In genomic region chr17:55932635-55933034, GRCm38 (mm10) we compare ENCODE assay signal across 8 mouse cellular contexts. TPM values are rescaled to one million over a fixed set of nuclear protein-coding genes. Genes with fewer than 3 reads are reported as not detected.
DNase-seq lines count a peak whose midpoint lies in the region; ATAC-seq and TF ChIP-seq lines count a peak whose summit lies in the region.

No protein-coding gene starts in this region.

- no peak for ATAC-seq in forebrain, embryonic 16.5 days
- peak; percentile 64 for ATAC-seq in liver, embryonic 15.5 days (ENCODE audit: insufficient read depth)

- DNase-seq in heart, embryonic 10.5 days (ENCODE audit: low spot score), result no peak
- DNase-seq in heart, postnatal 36 days, result no peak
- DNase-seq in ES-E14 (ENCODE audit: low read depth, low spot score) (no peak), adipocyte (ENCODE audit: low spot score) (no peak)
- DNase-seq in frontal cortex, postnatal 14 days (ENCODE audit: low spot score in 2 of 2), result no peak
- DNase-seq in urinary bladder, postnatal 14 days (ENCODE audit: low spot score), result no peak

- peak overlapping the region; percentile 92 for H3K27ac ChIP-seq in heart, embryonic 10.5 days
- no peak overlapping the region for H3K27ac ChIP-seq in ES-E14 (ENCODE audit: insufficient read depth, low read depth, low read length, poor library complexity, severe bottlenecking)
- H3K27ac ChIP-seq in forebrain, embryonic 16.5 days (ENCODE audit: low read length), result no peak overlapping the region
- peak overlapping the region; percentile 88 for H3K27ac ChIP-seq in liver, embryonic 15.5 days (replicated peaks)

- peak overlapping the region; percentile 52 for H3K4me2 ChIP-seq in forebrain, embryonic 16.5 days (ENCODE audit: low read length)
- peak overlapping the region; percentile 87 for H3K4me2 ChIP-seq in liver, embryonic 15.5 days

- intact Hi-C loops in heart, postnatal 36 days (cut with DNase I), result no loop called here

- peak overlapping the region; percentile 70 for H3K4me3 ChIP-seq in heart, embryonic 10.5 days
- peak overlapping the region; percentile 68 to 82 for H3K4me3 ChIP-seq in ES-E14 (ENCODE audit: insufficient read depth in 1 of 2, low read depth in 1 of 2, low read length in 2 of 2, poor library complexity in 1 of 2, severe bottlenecking in 1 of 2)
- H3K4me3 ChIP-seq in forebrain, embryonic 16.5 days (replicated peaks; ENCODE audit: low read length), result no peak overlapping the region; the same call in 1 of the 2 replicates
- peak overlapping the region; percentile 72 for H3K4me3 ChIP-seq in liver, embryonic 15.5 days (replicated peaks)

- H3K9me3 ChIP-seq in heart, embryonic 10.5 days, result peaks cover 6% of the 10 kb centered on the region; the same call in 1 of the 2 replicates
- peaks cover 3% of the 10 kb centered on the region; the same call in 1 of the 2 replicates for H3K9me3 ChIP-seq in ES-E14 (ENCODE audit: control insufficient read depth, insufficient read depth, low read depth, low read length)
- peaks cover 4% of the 10 kb centered on the region for H3K9me3 ChIP-seq in forebrain, embryonic 16.5 days (ENCODE audit: control insufficient read depth, low read length)
- H3K9me3 ChIP-seq in liver, embryonic 15.5 days (replicated peaks), result 0 out of 2 replicates have a peak, but pooled peaks cover 4% of the 10 kb centered on the region

- no peaks in the 10 kb centered on the region for H3K27me3 ChIP-seq in heart, embryonic 10.5 days (ENCODE audit: insufficient read depth, poor library complexity, severe bottlenecking)
- H3K27me3 ChIP-seq in forebrain, embryonic 16.5 days (replicated peaks; ENCODE audit: control insufficient read depth, insufficient read depth, low read length), result no peaks in the 10 kb centered on the region
- H3K27me3 ChIP-seq in liver, embryonic 15.5 days, result no peaks in the 10 kb centered on the region

- H3K36me3 ChIP-seq in heart, embryonic 10.5 days, result 0 out of 2 replicates have a peak, but pooled peaks cover 5% of the 10 kb centered on the region
- no peaks in the 10 kb centered on the region for H3K36me3 ChIP-seq in ES-E14 (ENCODE audit: control insufficient read depth, insufficient read depth, low read length, poor library complexity, severe bottlenecking)
- no peaks in the 10 kb centered on the region for H3K36me3 ChIP-seq in forebrain, embryonic 16.5 days (ENCODE audit: control insufficient read depth, insufficient read depth)
- peaks cover 12% of the 10 kb centered on the region for H3K36me3 ChIP-seq in liver, embryonic 15.5 days (replicated peaks)

- no peak overlapping the region for H3K9ac ChIP-seq in ES-E14 (ENCODE audit: insufficient read depth, low read depth, low read length, poor library complexity, severe bottlenecking)
- H3K9ac ChIP-seq in forebrain, embryonic 16.5 days (replicated peaks; ENCODE audit: low read depth, low read length), result no peak overlapping the region
- H3K9ac ChIP-seq in liver, embryonic 15.5 days, result peak overlapping the region; percentile 69

- in situ Hi-C loops in ES-E14 (cut with MboI; ENCODE audit: low sequenced_read_pairs in 2 of 2, unreplicated experiment in 2 of 2), result no loop called here

- H3K4me1 ChIP-seq in heart, embryonic 10.5 days, result 0 out of 2 replicates have a peak, but pooled peaks cover 4% of the 10 kb centered on the region
- H3K4me1 ChIP-seq in ES-E14 (ENCODE audit: control insufficient read depth in 2 of 2, insufficient read depth in 2 of 2, low read length in 2 of 2, poor library complexity in 1 of 2), result no peaks in the 10 kb centered on the region; a peak in 1 of 4 replicates
- H3K4me1 ChIP-seq in forebrain, embryonic 16.5 days (replicated peaks; ENCODE audit: control insufficient read depth, insufficient read depth, low read length), result peaks cover 3% of the 10 kb centered on the region
- H3K4me1 ChIP-seq in liver, embryonic 15.5 days (replicated peaks), result peaks cover 32% of the 10 kb centered on the region

- WGBS in heart, embryonic 10.5 days, result 70% methylated on average over 2 of the region's 2 CpGs
- WGBS in forebrain, embryonic 16.5 days, result 80% methylated on average over 2 of the region's 2 CpGs
- 20% methylated on average over 2 of the region's 2 CpGs for WGBS in liver, embryonic 15.5 days (ENCODE audit: insufficient replicate concordance)

TF ChIP-seq in ES-E14, 5 proteins besides CTCF, POLR2A, EP300 and RAD21:
- no peak for TF ChIP-seq CHD2 (IDR thresholded peaks at IDR 0.05; ENCODE audit: low read depth, low read length)
- TF ChIP-seq ZNF384 (IDR thresholded peaks at IDR 0.05; ENCODE audit: low read depth, low read length), result no peak
- TF ChIP-seq MAFK (IDR thresholded peaks at IDR 0.05; ENCODE audit: insufficient read depth, low read depth, low read length), result no peak
- TF ChIP-seq HCFC1 (IDR thresholded peaks at IDR 0.05; ENCODE audit: borderline replicate concordance, insufficient read depth, low read length), result no peak
- no peak for TF ChIP-seq ZC3H11A (IDR thresholded peaks at IDR 0.05; ENCODE audit: borderline replicate concordance, low read depth, low read length)
TF ChIP-seq in ES-E14: peak in this region for 0.

RNA-seq across cellular contexts. Expression of gene Zfp119b, which starts 16.7 kb away (rescaled TPM):
- 3.9 TPM in 2 replicates for polyA plus RNA-seq in heart, embryonic 10.5 days (2016; fragmentation: Nextera tagmentation; extraction: Ambion mirVana)
- 1 to 10 TPM; 3.7 to 4.3 TPM for total RNA-seq in heart, postnatal 36 days (2021)
- 3.9 and 4.6 TPM in 2 replicates for total RNA-seq in ES-E14 (2012; rRNA removed)
- polyA plus RNA-seq in forebrain, embryonic 16.5 days (2015; fragmentation: Nextera tagmentation; extraction: Ambion mirVana), result 6.7 and 8.3 TPM in 2 replicates
- polyA plus RNA-seq in liver, embryonic 15.5 days (2015; fragmentation: Nextera tagmentation; extraction: Ambion mirVana), result 2.3 and 2.8 TPM in 2 replicates

RNA-seq across cellular contexts. Expression of gene Ebi3, which starts 19.8 kb away (rescaled TPM):
- 0.25 and 0.72 TPM in 2 replicates for polyA plus RNA-seq in heart, embryonic 10.5 days (2016; fragmentation: Nextera tagmentation; extraction: Ambion mirVana)
- total RNA-seq in heart, postnatal 36 days (2021), result 1 to 10 TPM in 1 of 2 experiments, under 1 TPM in 1; 0.78 to 1.6 TPM
- total RNA-seq in ES-E14 (2012; rRNA removed), result 0.49 and 0.74 TPM in 2 replicates
- polyA plus RNA-seq in forebrain, embryonic 16.5 days (2015; fragmentation: Nextera tagmentation; extraction: Ambion mirVana), result 3.0 and 4.2 TPM in 2 replicates
- 9.2 and 10.0 TPM in 2 replicates for polyA plus RNA-seq in liver, embryonic 15.5 days (2015; fragmentation: Nextera tagmentation; extraction: Ambion mirVana)

RNA-seq across cellular contexts. Expression of gene Yju2, which starts 26.3 kb away (rescaled TPM):
- polyA plus RNA-seq in heart, embryonic 10.5 days (2016; fragmentation: Nextera tagmentation; extraction: Ambion mirVana), result 20.9 and 24.4 TPM in 2 replicates
- total RNA-seq in heart, postnatal 36 days (2021), result 1 to 10 TPM; 8.8 to 9.5 TPM
- 14.0 and 14.7 TPM in 2 replicates for total RNA-seq in ES-E14 (2012; rRNA removed)
- 26.8 and 27.0 TPM in 2 replicates for polyA plus RNA-seq in forebrain, embryonic 16.5 days (2015; fragmentation: Nextera tagmentation; extraction: Ambion mirVana)
- 7.2 and 9.7 TPM in 2 replicates for polyA plus RNA-seq in liver, embryonic 15.5 days (2015; fragmentation: Nextera tagmentation; extraction: Ambion mirVana)

RNA-seq across cellular contexts. Expression of gene Shd, which starts 37.6 kb away (rescaled TPM):
- polyA plus RNA-seq in heart, embryonic 10.5 days (2016; fragmentation: Nextera tagmentation; extraction: Ambion mirVana), result 11.3 and 15.2 TPM in 2 replicates
- total RNA-seq in heart, postnatal 36 days (2021), result under 1 TPM; 0.72 to 0.87 TPM
- total RNA-seq in ES-E14 (2012; rRNA removed), result 1.5 and 2.4 TPM in 2 replicates
- polyA plus RNA-seq in forebrain, embryonic 16.5 days (2015; fragmentation: Nextera tagmentation; extraction: Ambion mirVana), result 98.2 and 129 TPM in 2 replicates
- polyA plus RNA-seq in liver, embryonic 15.5 days (2015; fragmentation: Nextera tagmentation; extraction: Ambion mirVana), result 0.18 and 0.32 TPM in 2 replicates

RNA-seq across cellular contexts. Expression of gene Zfp959, which starts 40.7 kb away (rescaled TPM):
- 8.2 and 11.0 TPM in 2 replicates for polyA plus RNA-seq in heart, embryonic 10.5 days (2016; fragmentation: Nextera tagmentation; extraction: Ambion mirVana)
- 1 to 10 TPM; 4.1 to 5.0 TPM for total RNA-seq in heart, postnatal 36 days (2021)
- 6.6 and 6.9 TPM in 2 replicates for total RNA-seq in ES-E14 (2012; rRNA removed)
- polyA plus RNA-seq in forebrain, embryonic 16.5 days (2015; fragmentation: Nextera tagmentation; extraction: Ambion mirVana), result 17.0 and 18.0 TPM in 2 replicates
- polyA plus RNA-seq in liver, embryonic 15.5 days (2015; fragmentation: Nextera tagmentation; extraction: Ambion mirVana), result 5.9 and 6.0 TPM in 2 replicates

Comparison
In these comparisons a context has a peak if more than half of its experiments do, and no peak if none do; other contexts are left out.
1. H3K27ac ChIP-seq: peak in heart, embryonic 10.5 days (single experiment) and liver, embryonic 15.5 days (single experiment); none in ES-E14 (single experiment) and forebrain, embryonic 16.5 days (single experiment).